Mouse (Mus musculus): Measurements from ENCODE around the gene Sstr2.

DNA sequence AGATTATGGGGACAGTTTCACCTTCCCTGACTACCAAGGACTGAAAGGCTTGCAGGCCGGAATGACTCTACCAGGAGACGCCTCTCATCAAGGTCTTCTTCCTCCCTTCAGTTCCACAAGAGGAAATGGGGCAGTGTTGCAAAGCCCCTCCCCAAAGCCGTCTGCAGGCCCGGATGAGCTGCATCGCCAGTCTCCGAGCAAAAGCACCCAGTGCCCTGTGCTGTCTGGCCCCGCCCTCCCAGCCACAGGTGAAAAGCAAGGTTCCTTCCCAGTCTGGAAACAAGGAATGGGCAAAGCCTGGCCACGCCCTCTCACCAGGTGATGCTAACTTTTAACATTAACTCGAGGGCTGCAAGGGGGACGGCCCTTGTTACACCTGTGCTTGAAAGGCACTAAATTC, 47.5 kb downstream of the Sstr2 start:
- TF ChIP-seq CTCF (IDR thresholded peaks at IDR 0.05; ENCODE audit: low read depth) (no peak), EP300 (IDR thresholded peaks at IDR 0.05; ENCODE audit: low read depth) (no peak)
